Mouse (Mus musculus) midbrain, embryonic 11.5 days (tissue): ENCODE data around the gene Palld. TPM values are rescaled to one million over a fixed set of nuclear protein-coding genes. Genes with fewer than 3 reads are reported as not detected.

ENCODE experiments used
- ATAC-seq: fragments of 200-750 bp; cut with Nextera tagmentation; 2 replicates; pipeline ENCODE4 v1.8.0; 2017; ENCODE audit warnings: moderate TSS enrichment, moderate library complexity; ENCODE audit not compliant: low FRiP score
- DNase-seq: peaks from one replicate; pipeline ENCODE4 v3.0.0; 2015; ENCODE audit warnings: low spot score; ENCODE audit errors: missing footprints
- H3K27ac ChIP-seq: fragments of 300-500 bp; sonication (generic); 2 replicates; pipeline ENCODE4 v1.5.1; 2014; ENCODE audit warnings: low read depth, low read length
- H3K27me3 ChIP-seq: fragments of 300-500 bp; sonication (generic); 2 replicates; pipeline ENCODE4 v1.6.1; 2014; ENCODE audit warnings: mild to moderate bottlenecking, low read length, moderate library complexity, mixed read lengths; ENCODE audit not compliant: control insufficient read depth, insufficient read depth
- H3K36me3 ChIP-seq: fragments of 300-500 bp; sonication (generic); 2 replicates; pipeline ENCODE4 v1.6.1; 2014; ENCODE audit warnings: mild to moderate bottlenecking, low read length, moderate library complexity, mixed read lengths; ENCODE audit not compliant: control insufficient read depth, insufficient read depth
- H3K4me1 ChIP-seq: fragments of 300-500 bp; sonication (generic); 2 replicates; pipeline ENCODE4 v1.6.1; 2014; ENCODE audit warnings: low read length; ENCODE audit not compliant: control insufficient read depth, insufficient read depth
- H3K4me2 ChIP-seq: fragments of 300-500 bp; sonication (generic); 2 replicates; pipeline ENCODE4 v1.6.1; 2014; ENCODE audit warnings: mild to moderate bottlenecking, moderate library complexity
- H3K4me3 ChIP-seq: fragments of 300-500 bp; sonication (generic); 2 replicates; pipeline ENCODE4 v1.5.1; 2014; ENCODE audit warnings: low read depth, low read length
- H3K9ac ChIP-seq: fragments of 300-500 bp; sonication (generic); 2 replicates; pipeline ENCODE4 v1.6.1; 2014; ENCODE audit warnings: low read length
- H3K9me3 ChIP-seq: fragments of 300-500 bp; sonication (generic); 2 replicates; pipeline ENCODE4 v1.6.1; 2016; ENCODE audit warnings: low read length; ENCODE audit not compliant: control insufficient read depth
- WGBS: fragments of 180-500 bp; shearing (Covaris S2); extraction: QIAGEN DNeasy Blood & Tissue Kit; methylation state at CpG from one replicate; pipeline ENCODE4 v1.1.7; 2014; 5-methylcytosine and 5-hydroxymethylcytosine counted together
- polyA plus RNA-seq: library from polyadenylated mRNA; unstranded; fragments of >200 nt; fragmentation: Nextera tagmentation; extraction: Ambion mirVana; gene quantifications from 2 replicates; pipeline ENCODE4 v1.2.1, GENCODE M21; 2014

The Palld gene
- polyA plus RNA-seq, 1 experiment from 2014 or later = 40.4 TPM

- H3K36me3 ChIP-seq = no peaks in the 10 kb centered on the region
- 0 out of 2 replicates have a peak, but pooled peaks cover 2% of the 10 kb centered on the region for H3K4me1 ChIP-seq
- WGBS = 68% methylated on average over 5 of the region's 5 CpGs
- H3K4me2 ChIP-seq = no peak overlapping the region
- no peak overlapping the region for H3K9ac ChIP-seq
- no peaks in the 10 kb centered on the region for H3K27me3 ChIP-seq
- H3K27ac ChIP-seq = no peak overlapping the region
- DNase-seq (no peak), ATAC-seq (no peak)
- no peaks in the 10 kb centered on the region for H3K9me3 ChIP-seq
- no peak overlapping the region for H3K4me3 ChIP-seq
Measured at GRCm38 (mm10) chr8:61731306-61732088, 171.0 kb downstream of the Palld start.

- Histone ChIP-seq H3K4me3 (no peak overlapping the region), H3K4me1 (0 out of 2 replicates have a peak, but pooled peaks cover 2% of the 10 kb centered on the region), H3K27me3 (no peaks in the 10 kb centered on the region), H3K9me3 (no peaks in the 10 kb centered on the region), H3K9ac (no peak overlapping the region), H3K36me3 (no peaks in the 10 kb centered on the region), H3K27ac (no peak overlapping the region), H3K4me2 (no peak overlapping the region)
- 91% methylated on average over 6 of the region's 6 CpGs for WGBS
- no peak for DNase-seq
- no peak for ATAC-seq
Measured at GRCm38 (mm10) chr8:61730669-61731068, 171.8 kb downstream of the Palld start.

GRCm38 (mm10) chr8:61725306-61726017 lies 177.0 kb downstream of the Palld start:
- WGBS = 91% methylated on average over 8 of the region's 8 CpGs
- DNase-seq = no peak
- Histone ChIP-seq H3K36me3 (no peaks in the 10 kb centered on the region), H3K27me3 (no peaks in the 10 kb centered on the region), H3K4me1 (0 out of 2 replicates have a peak, but pooled peaks cover 2% of the 10 kb centered on the region), H3K4me2 (no peak overlapping the region), H3K4me3 (no peak overlapping the region), H3K9ac (no peak overlapping the region), H3K27ac (no peak overlapping the region), H3K9me3 (no peaks in the 10 kb centered on the region)
- no peak for ATAC-seq

GRCm38 (mm10) chr8:61722226-61722625 lies 180.3 kb downstream of the Palld start:
- H3K4me3 ChIP-seq = no peak overlapping the region
- no peak for ATAC-seq
- H3K4me1 ChIP-seq = 0 out of 2 replicates have a peak, but pooled peaks cover 2% of the 10 kb centered on the region
- DNase-seq = no peak
- H3K9ac ChIP-seq = no peak overlapping the region
- no peak overlapping the region for H3K4me2 ChIP-seq
- 80% methylated on average over 9 of the region's 9 CpGs for WGBS
- H3K27me3 ChIP-seq = no peaks in the 10 kb centered on the region
- H3K27ac ChIP-seq = no peak overlapping the region
- H3K9me3 ChIP-seq = no peaks in the 10 kb centered on the region
- peaks cover 4% of the 10 kb centered on the region; the same call in 1 of the 2 replicates for H3K36me3 ChIP-seq

GRCm38 (mm10) chr8:61715351-61716125 lies 187.0 kb downstream of the Palld start:
- DNase-seq = no peak
- 52% methylated on average over 14 of the region's 14 CpGs for WGBS
- H3K9ac ChIP-seq = no peak overlapping the region
- no peak for ATAC-seq
- H3K9me3 ChIP-seq = no peaks in the 10 kb centered on the region
- H3K4me3 ChIP-seq = no peak overlapping the region
- H3K27ac ChIP-seq = no peak overlapping the region
- peaks cover 4% of the 10 kb centered on the region; the same call in 1 of the 2 replicates for H3K36me3 ChIP-seq
- H3K4me2 ChIP-seq = no peak overlapping the region
- no peaks in the 10 kb centered on the region for H3K27me3 ChIP-seq
- H3K4me1 ChIP-seq = no peaks in the 10 kb centered on the region

GRCm38 (mm10) chr8:61714293-61714831 lies 188.1 kb downstream of the Palld start:
- H3K4me2 ChIP-seq = no peak overlapping the region
- H3K27ac ChIP-seq = no peak overlapping the region
- H3K9me3 ChIP-seq = no peaks in the 10 kb centered on the region
- DNase-seq (no peak), ATAC-seq (peak; percentile 58; the same call in 1 of the 2 replicates)
- H3K4me3 ChIP-seq = no peak overlapping the region
- H3K27me3 ChIP-seq = no peaks in the 10 kb centered on the region
- WGBS = 34% methylated on average over 6 of the region's 6 CpGs
- H3K36me3 ChIP-seq = peaks cover 4% of the 10 kb centered on the region; the same call in 1 of the 2 replicates
- no peak overlapping the region for H3K9ac ChIP-seq
- no peaks in the 10 kb centered on the region for H3K4me1 ChIP-seq

GRCm38 (mm10) chr8:61713195-61713990 lies 189.1 kb downstream of the Palld start:
- no peaks in the 10 kb centered on the region for H3K27me3 ChIP-seq
- ATAC-seq = no peak

GRCm38 (mm10) chr8:61712426-61712825 lies 190.1 kb downstream of the Palld start:
- Histone ChIP-seq H3K4me1 (no peaks in the 10 kb centered on the region), H3K36me3 (no peaks in the 10 kb centered on the region), H3K27me3 (no peaks in the 10 kb centered on the region), H3K9me3 (no peaks in the 10 kb centered on the region), H3K4me3 (no peak overlapping the region), H3K9ac (no peak overlapping the region), H3K4me2 (no peak overlapping the region), H3K27ac (no peak overlapping the region)
- DNase-seq (no peak), ATAC-seq (no peak)
- WGBS = 87% methylated on average over 2 of the region's 2 CpGs

More at GRCm38 (mm10) chr8:61713195-61713990, 189.1 kb downstream of the Palld start:
- no peak overlapping the region for H3K9ac ChIP-seq
- WGBS = 85% methylated on average over 16 of the region's 16 CpGs
- no peaks in the 10 kb centered on the region for H3K9me3 ChIP-seq
- H3K36me3 ChIP-seq = peaks cover 1% of the 10 kb centered on the region; the same call in 1 of the 2 replicates
- DNase-seq = no peak
- no peak overlapping the region for H3K4me2 ChIP-seq
- H3K27ac ChIP-seq = no peak overlapping the region
- no peaks in the 10 kb centered on the region for H3K4me1 ChIP-seq
- H3K4me3 ChIP-seq = no peak overlapping the region
